Mouse (Mus musculus) midbrain, embryonic 15.5 days (tissue): ENCODE data around the gene Lefty1. TPM values are rescaled to one million over a fixed set of nuclear protein-coding genes. Genes with fewer than 3 reads are reported as not detected.
"Not testable (repeated sequence)": the region's sequence is repeated elsewhere in the genome, so short reads cannot be mapped to it uniquely, and the experiment has no call there.

Source experiments
- ATAC-seq: fragments of 200-750 bp; cut with Nextera tagmentation; replicated peaks from 2 replicates; pipeline ENCODE4 v1.8.0; 2017; ENCODE audit warnings: moderate TSS enrichment
- H3K27ac ChIP-seq: fragments of 300-500 bp; sonication (generic); 2 replicates; pipeline ENCODE4 v1.5.1; 2015; ENCODE audit warnings: mild to moderate bottlenecking, inconsistent platforms
- H3K27me3 ChIP-seq: fragments of 300-500 bp; sonication (generic); replicated peaks from 2 replicates; pipeline ENCODE4 v1.6.1; 2015; ENCODE audit warnings: inconsistent platforms
- H3K36me3 ChIP-seq: fragments of 300-500 bp; sonication (generic); replicated peaks from 2 replicates; pipeline ENCODE4 v1.6.1; 2015; ENCODE audit warnings: inconsistent platforms
- H3K4me1 ChIP-seq: fragments of 300-500 bp; sonication (generic); 2 replicates; pipeline ENCODE4 v1.6.1; 2015; ENCODE audit warnings: inconsistent platforms
- H3K4me2 ChIP-seq: fragments of 300-500 bp; sonication (generic); 2 replicates; pipeline ENCODE4 v1.6.1; 2015; ENCODE audit warnings: inconsistent platforms, mild to moderate bottlenecking, moderate library complexity
- H3K4me3 ChIP-seq: fragments of 300-500 bp; sonication (generic); 2 replicates; pipeline ENCODE4 v1.5.1; 2015; ENCODE audit warnings: mild to moderate bottlenecking, inconsistent platforms
- H3K9ac ChIP-seq: fragments of 300-500 bp; sonication (generic); 2 replicates; pipeline ENCODE4 v1.6.1; 2015; ENCODE audit warnings: mild to moderate bottlenecking, inconsistent platforms
- H3K9me3 ChIP-seq: fragments of 300-500 bp; sonication (generic); 2 replicates; pipeline ENCODE4 v1.6.1; 2016; ENCODE audit warnings: inconsistent platforms
- WGBS: fragments of 180-500 bp; shearing (Covaris S2); methylation state at CpG from one replicate; pipeline ENCODE4 v1.1.7; 2015; ENCODE audit warnings: mixed read lengths; 5-methylcytosine and 5-hydroxymethylcytosine counted together
- polyA plus RNA-seq: library from polyadenylated mRNA; unstranded; fragments of >200 nt; fragmentation: Nextera tagmentation; extraction: Ambion mirVana; gene quantifications from 2 replicates; pipeline ENCODE4 v1.2.1, GENCODE M21; 2015

The Lefty1 gene
- 0.22 and 0.28 TPM in 2 replicates for polyA plus RNA-seq

- Histone ChIP-seq H3K4me2 (no peak within 1 kb of the TSS), H3K27me3 (peaks cover 42% of the 10 kb centered on the region), H3K27ac (no peak within 1 kb of the TSS), H3K36me3 (no peaks in the 10 kb centered on the region), H3K4me1 (0 out of 2 replicates have a peak, but pooled peaks cover 2% of the 10 kb centered on the region), H3K9me3 (no peaks in the 10 kb centered on the region), H3K9ac (no peak within 1 kb of the TSS), H3K4me3 (no peak within 1 kb of the TSS)
- 14% methylated on average over 21 of the region's 21 CpGs for WGBS
- no peak for ATAC-seq
Measured at GRCm38 (mm10) chr1:180934467-180935419, at the start of gene Lefty1. TSS of gene Lefty1 (plus strand) at chr1:180935022.

GRCm38 (mm10) chr1:180888556-180889042 lies 46.2 kb upstream of the Lefty1 start:
- peaks cover 12% of the 10 kb centered on the region for H3K27me3 ChIP-seq
- 0 out of 2 replicates have a peak, but pooled peaks have one; percentile 37 for ATAC-seq
- H3K27ac ChIP-seq = no peak overlapping the region
- H3K9me3 ChIP-seq = no peaks in the 10 kb centered on the region
- H3K4me1 ChIP-seq = peaks cover 4% of the 10 kb centered on the region; the same call in 1 of the 2 replicates
- H3K4me2 ChIP-seq = peak overlapping the region; percentile 15; the same call in 1 of the 2 replicates
- no peak overlapping the region for H3K9ac ChIP-seq
- WGBS = 5% methylated on average over 13 of the region's 13 CpGs
- no peaks in the 10 kb centered on the region for H3K36me3 ChIP-seq
- H3K4me3 ChIP-seq = no peak overlapping the region

GRCm38 (mm10) chr1:180889172-180889571 lies 45.6 kb upstream of the Lefty1 start:
- Histone ChIP-seq H3K9ac (no peak overlapping the region), H3K9me3 (no peaks in the 10 kb centered on the region), H3K4me1 (peaks cover 4% of the 10 kb centered on the region; the same call in 1 of the 2 replicates), H3K4me2 (no peak overlapping the region), H3K36me3 (no peaks in the 10 kb centered on the region), H3K27me3 (peaks cover 14% of the 10 kb centered on the region), H3K27ac (no peak overlapping the region), H3K4me3 (no peak overlapping the region)
- 37% methylated on average over 7 of the region's 7 CpGs for WGBS
- ATAC-seq = no peak

GRCm38 (mm10) chr1:180889841-180890240 lies 45.0 kb upstream of the Lefty1 start:
- no peak overlapping the region for H3K9ac ChIP-seq
- H3K4me2 ChIP-seq = no peak overlapping the region
- H3K9me3 ChIP-seq = no peaks in the 10 kb centered on the region
- no peak overlapping the region for H3K27ac ChIP-seq
- peaks cover 20% of the 10 kb centered on the region for H3K27me3 ChIP-seq
- H3K4me3 ChIP-seq = no peak overlapping the region
- WGBS = 49% methylated on average over 6 of the region's 6 CpGs
- no peak for ATAC-seq
- peaks cover 4% of the 10 kb centered on the region; the same call in 1 of the 2 replicates for H3K4me1 ChIP-seq
- H3K36me3 ChIP-seq = no peaks in the 10 kb centered on the region

- H3K9ac ChIP-seq = no peak within 1 kb of the TSS
- ATAC-seq = no peak
- 0 out of 2 replicates have a peak within 1 kb of the TSS, but pooled peaks have one; percentile 37 for H3K4me2 ChIP-seq
- peaks cover 4% of the 10 kb centered on the region; the same call in 1 of the 2 replicates for H3K4me1 ChIP-seq
- 67% methylated on average over 10 of the region's 10 CpGs for WGBS
- H3K4me3 ChIP-seq = no peak within 1 kb of the TSS
- no peak within 1 kb of the TSS for H3K27ac ChIP-seq
- H3K27me3 ChIP-seq = peaks cover 30% of the 10 kb centered on the region
- no peaks in the 10 kb centered on the region for H3K36me3 ChIP-seq
- no peaks in the 10 kb centered on the region for H3K9me3 ChIP-seq
Measured at GRCm38 (mm10) chr1:180892808-180893207, 42.0 kb upstream of the Lefty1 start, which contains the start of gene Lefty2. TSS of gene Lefty2 (plus strand) at chr1:180893108.

GRCm38 (mm10) chr1:180894088-180894987 lies 40.5 kb upstream of the Lefty1 start:
- H3K9ac ChIP-seq, H3K36me3 ChIP-seq, H3K9me3 ChIP-seq, H3K27ac ChIP-seq, H3K4me1 ChIP-seq: not testable (repeated sequence)
- 4% methylated on average over 49 of the region's 51 CpGs for WGBS
- Histone ChIP-seq H3K4me3 (peak overlapping the region; percentile 24), H3K27me3 (peaks cover 26% of the 10 kb centered on the region), H3K4me2 (peak overlapping the region; percentile 37)
- ATAC-seq = 0 out of 2 replicates have a peak, but pooled peaks have one; percentile 39

GRCm38 (mm10) chr1:180901107-180901506 lies 33.7 kb upstream of the Lefty1 start:
- WGBS = under 1% methylated on average over 4 of the region's 4 CpGs
- no peak for ATAC-seq

GRCm38 (mm10) chr1:180902915-180903314 lies 31.9 kb upstream of the Lefty1 start:
- Histone ChIP-seq H3K9me3 (no peaks in the 10 kb centered on the region), H3K9ac (no peak overlapping the region), H3K36me3 (peaks cover 6% of the 10 kb centered on the region; the same call in 1 of the 2 replicates), H3K4me3 (no peak overlapping the region), H3K4me2 (no peak overlapping the region), H3K27me3 (no peaks in the 10 kb centered on the region), H3K4me1 (peaks cover 23% of the 10 kb centered on the region), H3K27ac (no peak overlapping the region)
- WGBS = 32% methylated on average over 5 of the region's 5 CpGs
- ATAC-seq = no peak

More at GRCm38 (mm10) chr1:180901107-180901506, 33.7 kb upstream of the Lefty1 start:
- no peak overlapping the region for H3K27ac ChIP-seq
- H3K9ac ChIP-seq = no peak overlapping the region
- no peak overlapping the region for H3K4me2 ChIP-seq
- H3K4me1 ChIP-seq = peaks cover 19% of the 10 kb centered on the region
- no peaks in the 10 kb centered on the region for H3K9me3 ChIP-seq
- no peak overlapping the region for H3K4me3 ChIP-seq
- H3K27me3 ChIP-seq = no peaks in the 10 kb centered on the region
- H3K36me3 ChIP-seq = no peaks in the 10 kb centered on the region

- Histone ChIP-seq H3K9ac (peak overlapping the region; percentile 28), H3K9me3 (no peaks in the 10 kb centered on the region), H3K36me3 (peaks cover 6% of the 10 kb centered on the region; the same call in 1 of the 2 replicates), H3K4me3 (peak overlapping the region; percentile 82), H3K4me2 (peak overlapping the region; percentile 89), H3K27me3 (no peaks in the 10 kb centered on the region), H3K27ac (no peak overlapping the region), H3K4me1 (peaks cover 23% of the 10 kb centered on the region)
- ATAC-seq = peak; percentile 2; the same call in 1 of the 2 replicates
- WGBS = 32% methylated on average over 10 of the region's 10 CpGs
Measured at GRCm38 (mm10) chr1:180903666-180904038, 31.2 kb upstream of the Lefty1 start.

- Histone ChIP-seq H3K9me3 (no peaks in the 10 kb centered on the region), H3K4me2 (peak within 1 kb of the TSS; percentile 89), H3K36me3 (peaks cover 6% of the 10 kb centered on the region; the same call in 1 of the 2 replicates), H3K4me3 (peak within 1 kb of the TSS; percentile 82), H3K27ac (peak within 1 kb of the TSS; percentile 89), H3K9ac (peak within 1 kb of the TSS; percentile 92), H3K27me3 (no peaks in the 10 kb centered on the region), H3K4me1 (peaks cover 23% of the 10 kb centered on the region)
- WGBS = under 1% methylated on average over 52 of the region's 52 CpGs
- ATAC-seq = peak; percentile 99
Measured at GRCm38 (mm10) chr1:180904039-180904814, 30.6 kb upstream of the Lefty1 start, which contains the start of gene Pycr2. TSS of gene Pycr2 (plus strand) at chr1:180904293.

- 3% methylated on average over 5 of the region's 5 CpGs for WGBS
- ATAC-seq = no peak
- peak overlapping the region; percentile 89 for H3K4me2 ChIP-seq
- peaks cover 23% of the 10 kb centered on the region for H3K4me1 ChIP-seq
- H3K9ac ChIP-seq = peak overlapping the region; percentile 92
- peak overlapping the region; percentile 89; the same call in 1 of the 2 replicates for H3K27ac ChIP-seq
- H3K36me3 ChIP-seq = peaks cover 6% of the 10 kb centered on the region; the same call in 1 of the 2 replicates
- H3K4me3 ChIP-seq = peak overlapping the region; percentile 82
- H3K9me3 ChIP-seq = no peaks in the 10 kb centered on the region
- no peaks in the 10 kb centered on the region for H3K27me3 ChIP-seq
Measured at GRCm38 (mm10) chr1:180904815-180905080, 30.1 kb upstream of the Lefty1 start.
